Mouse (Mus musculus) forebrain, embryonic 11.5 days (tissue): ENCODE measurements around the gene Ttc7. TPM values are rescaled to one million over a fixed set of nuclear protein-coding genes. Genes with fewer than 3 reads are reported as not detected.
A peak's percentile ranks its signal among the peaks of the same experiment; 100 is the strongest.

Experiments
- ATAC-seq: fragments of 200-750 bp; cut with Nextera tagmentation; replicated peaks from 2 replicates; pipeline ENCODE4 v1.8.0; 2017; ENCODE audit warnings: moderate TSS enrichment; ENCODE audit not compliant: low FRiP score
- DNase-seq: peaks from one replicate; pipeline ENCODE4 v3.0.0-alpha.2; 2017; ENCODE audit warnings: low spot score
- H3K27ac ChIP-seq: fragments of 300-500 bp; sonication (generic); 2 replicates; pipeline ENCODE4 v1.5.1; 2014; ENCODE audit warnings: low read depth, low read length
- H3K27me3 ChIP-seq: fragments of 300-500 bp; sonication (generic); 2 replicates; pipeline ENCODE4 v1.6.1; 2014; ENCODE audit warnings: mild to moderate bottlenecking, low read length, mixed read lengths; ENCODE audit not compliant: control insufficient read depth, insufficient read depth
- H3K36me3 ChIP-seq: fragments of 300-500 bp; sonication (generic); 2 replicates; pipeline ENCODE4 v1.6.1; 2014; ENCODE audit warnings: mild to moderate bottlenecking, low read length, moderate library complexity, mixed read lengths; ENCODE audit not compliant: control insufficient read depth, insufficient read depth
- H3K4me1 ChIP-seq: fragments of 300-500 bp; sonication (generic); replicated peaks from 2 replicates; pipeline ENCODE4 v1.6.1; 2014; ENCODE audit warnings: low read length, mixed read lengths; ENCODE audit not compliant: control insufficient read depth, insufficient read depth
- H3K4me2 ChIP-seq: fragments of 300-500 bp; sonication (generic); 2 replicates; pipeline ENCODE4 v1.6.1; 2014; ENCODE audit warnings: low read depth, mild to moderate bottlenecking, low read length, moderate library complexity, mixed read lengths; ENCODE audit not compliant: severe bottlenecking
- H3K4me3 ChIP-seq: fragments of 300-500 bp; sonication (generic); 2 replicates; pipeline ENCODE4 v1.5.1; 2014; ENCODE audit warnings: low read depth, low read length
- H3K9ac ChIP-seq: fragments of 300-500 bp; sonication (generic); 2 replicates; pipeline ENCODE4 v1.6.1; 2014; ENCODE audit warnings: low read length
- H3K9me3 ChIP-seq: fragments of 300-500 bp; sonication (generic); 2 replicates; pipeline ENCODE4 v1.6.1; 2016; ENCODE audit warnings: low read length, mixed read lengths; ENCODE audit not compliant: control insufficient read depth
- whole genome bisulfite sequencing: fragments of 180-500 bp; shearing (Covaris S2); extraction: QIAGEN DNeasy Blood & Tissue Kit; methylation state at CpG from one replicate; pipeline ENCODE4 v1.1.7; 2014; 5-methylcytosine and 5-hydroxymethylcytosine counted together
- polyA plus RNA-seq: library from polyadenylated mRNA; unstranded; fragments of >200 nt; fragmentation: Nextera tagmentation; extraction: Ambion mirVana; gene quantifications from 2 replicates; pipeline ENCODE4 v1.2.1, GENCODE M21; 2014

The Ttc7 gene
- polyA plus RNA-seq, 1 experiment from 2014 or later, result 4.2 TPM

GRCm38 (mm10) chr17:87326987-87327386 is 44.3 kb downstream of the Ttc7 start:
- 12% methylated on average over 6 of the region's 6 CpGs for WGBS
- Histone ChIP-seq H3K27ac (peak overlapping the region; percentile 37; the same call in 1 of the 2 replicates), H3K4me3 (no peak overlapping the region), H3K36me3 (no peaks in the 10 kb centered on the region), H3K9me3 (no peaks in the 10 kb centered on the region; the same call in 1 of the 2 replicates), H3K4me1 (peaks cover 24% of the 10 kb centered on the region), H3K4me2 (no peak overlapping the region), H3K9ac (peak overlapping the region; percentile 12), H3K27me3 (no peaks in the 10 kb centered on the region)
- DNase-seq (peak; percentile 79), ATAC-seq (peak; percentile 71)

- no peak overlapping the region for H3K4me3 ChIP-seq
- DNase-seq (no peak), ATAC-seq (no peak)
- peak overlapping the region; percentile 8; the same call in 1 of the 2 replicates for H3K9ac ChIP-seq
- WGBS, result 81% methylated on average over 8 of the region's 8 CpGs
- H3K27me3 ChIP-seq, result no peaks in the 10 kb centered on the region
- no peaks in the 10 kb centered on the region for H3K36me3 ChIP-seq
- no peaks in the 10 kb centered on the region for H3K9me3 ChIP-seq
- H3K4me1 ChIP-seq, result peaks cover 24% of the 10 kb centered on the region
- H3K27ac ChIP-seq, result peak overlapping the region; percentile 37; the same call in 1 of the 2 replicates
- no peak overlapping the region for H3K4me2 ChIP-seq
Observed at GRCm38 (mm10) chr17:87327645-87328044, 45.0 kb downstream of the Ttc7 start.

GRCm38 (mm10) chr17:87328177-87328768 is 45.6 kb downstream of the Ttc7 start:
- no peak overlapping the region for H3K4me2 ChIP-seq
- no peak overlapping the region for H3K4me3 ChIP-seq
- no peaks in the 10 kb centered on the region for H3K9me3 ChIP-seq
- ATAC-seq, result no peak
- WGBS, result 66% methylated on average over 8 of the region's 9 CpGs
- no peaks in the 10 kb centered on the region for H3K36me3 ChIP-seq
- no peak overlapping the region for H3K9ac ChIP-seq
- no peak overlapping the region for H3K27ac ChIP-seq
- H3K27me3 ChIP-seq, result no peaks in the 10 kb centered on the region
- peaks cover 24% of the 10 kb centered on the region for H3K4me1 ChIP-seq
- no peak for DNase-seq

DNA sequence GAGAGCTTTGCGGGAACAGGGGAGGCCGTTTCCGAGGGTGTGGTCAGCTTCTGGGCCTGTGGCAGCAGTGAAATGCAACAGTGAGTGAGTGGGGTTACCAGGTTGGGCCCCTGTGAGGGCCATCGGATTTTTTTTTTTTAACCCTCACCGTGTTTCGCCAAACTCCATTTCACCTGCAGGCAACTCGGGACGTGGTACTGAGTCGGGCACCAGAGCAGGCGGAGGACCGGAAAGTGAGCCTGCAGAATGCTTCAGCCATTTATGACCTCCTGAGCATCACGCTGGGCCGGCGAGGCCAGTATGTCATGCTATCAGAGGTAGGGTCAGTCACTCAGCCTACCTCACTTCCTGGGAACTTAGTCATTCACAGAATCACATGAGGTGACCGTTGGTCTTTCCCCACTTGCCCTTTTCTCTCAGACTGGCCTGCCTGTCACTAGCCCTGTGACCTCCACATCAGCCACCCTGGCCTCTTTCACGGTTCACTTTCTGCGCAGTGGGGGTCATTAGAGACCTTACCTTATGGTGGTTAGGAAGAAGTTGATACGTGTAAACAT is 46.5 kb downstream of the Ttc7 start:
- Histone ChIP-seq H3K4me2 (no peak overlapping the region), H3K9me3 (no peaks in the 10 kb centered on the region), H3K27me3 (no peaks in the 10 kb centered on the region), H3K27ac (no peak overlapping the region), H3K4me3 (no peak overlapping the region), H3K4me1 (peaks cover 24% of the 10 kb centered on the region), H3K9ac (no peak overlapping the region), H3K36me3 (no peaks in the 10 kb centered on the region)
- WGBS, result 87% methylated on average over 18 of the region's 18 CpGs
- ATAC-seq (no peak), DNase-seq (no peak)

DNA sequence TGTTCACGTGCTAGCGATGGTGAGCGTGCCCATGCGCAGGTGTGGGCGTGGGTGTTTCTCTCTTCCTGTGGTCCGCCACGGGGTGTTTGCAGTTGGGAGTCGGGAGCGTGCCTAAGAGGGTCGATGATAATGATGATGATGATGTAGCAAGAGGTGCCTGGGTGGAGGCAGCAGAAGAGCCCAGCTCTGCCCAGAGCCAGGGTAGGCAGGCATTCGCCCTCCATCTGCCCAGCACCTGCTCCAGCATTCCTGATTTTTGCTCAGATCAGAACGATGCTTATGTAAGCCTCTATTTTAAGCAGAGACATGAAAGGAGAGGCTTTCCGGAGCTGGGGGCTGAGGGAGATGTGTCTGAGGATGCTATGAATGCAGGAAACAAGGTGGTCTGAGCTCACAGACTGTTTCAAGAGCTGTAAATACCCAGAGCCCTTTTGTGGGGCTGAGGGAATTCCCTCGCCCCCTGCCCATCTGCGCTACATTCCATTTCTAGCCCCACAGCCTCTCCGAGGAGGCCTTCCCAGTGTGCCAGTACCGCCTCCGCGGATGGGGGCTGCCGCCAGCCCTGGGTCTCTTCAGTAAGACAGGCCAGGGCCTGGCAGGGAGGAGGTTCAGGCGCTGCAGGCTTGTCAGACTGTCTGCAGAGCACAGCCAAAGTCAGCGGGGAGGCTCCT is 47.7 kb downstream of the Ttc7 start:
- H3K27me3 ChIP-seq, result no peaks in the 10 kb centered on the region
- DNase-seq (peak; percentile 57), ATAC-seq (peak; percentile 50)
- no peaks in the 10 kb centered on the region for H3K36me3 ChIP-seq
- H3K9ac ChIP-seq, result peak overlapping the region; percentile 25; the same call in 1 of the 2 replicates
- 34% methylated on average over 22 of the region's 22 CpGs for WGBS
- peak overlapping the region; percentile 5 for H3K27ac ChIP-seq
- H3K4me1 ChIP-seq, result peaks cover 24% of the 10 kb centered on the region
- peak overlapping the region; percentile 38 for H3K4me2 ChIP-seq
- no peaks in the 10 kb centered on the region for H3K9me3 ChIP-seq
- no peak overlapping the region for H3K4me3 ChIP-seq

DNA sequence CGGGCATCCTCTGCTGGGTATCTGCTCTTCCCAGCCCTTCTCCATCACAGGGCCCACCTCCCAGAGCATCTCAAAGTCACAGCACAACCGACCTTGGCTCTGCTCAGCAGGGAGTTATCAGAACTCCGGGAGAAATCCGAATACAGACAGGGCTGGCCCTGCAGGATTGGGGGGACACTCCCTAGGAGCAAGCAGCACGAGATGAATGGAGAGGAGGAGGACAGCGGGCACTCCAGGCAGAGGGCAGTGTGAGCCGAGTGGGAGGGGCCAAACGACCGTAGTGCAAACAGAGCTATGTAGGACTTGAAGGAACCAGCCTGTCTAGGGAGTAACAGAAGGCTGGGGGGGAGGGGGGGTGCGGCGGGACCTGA is 48.2 kb downstream of the Ttc7 start:
- Histone ChIP-seq H3K4me2 (peak overlapping the region; percentile 38), H3K27me3 (no peaks in the 10 kb centered on the region), H3K9ac (peak overlapping the region; percentile 25; the same call in 1 of the 2 replicates), H3K4me3 (no peak overlapping the region), H3K4me1 (peaks cover 24% of the 10 kb centered on the region), H3K36me3 (no peaks in the 10 kb centered on the region), H3K27ac (peak overlapping the region; percentile 5), H3K9me3 (no peaks in the 10 kb centered on the region)
- ATAC-seq, result peak; percentile 47; the same call in 1 of the 2 replicates
- under 1% methylated on average over 11 of the region's 11 CpGs for WGBS
- peak; percentile 75 for DNase-seq

- peak overlapping the region; percentile 38; the same call in 1 of the 2 replicates for H3K4me2 ChIP-seq
- DNase-seq (no peak), ATAC-seq (no peak; the same call in 1 of the 2 replicates)
- WGBS, result 53% methylated on average over 11 of the region's 11 CpGs
- no peak overlapping the region for H3K27ac ChIP-seq
- peaks cover 19% of the 10 kb centered on the region for H3K4me1 ChIP-seq
- H3K36me3 ChIP-seq, result no peaks in the 10 kb centered on the region
- no peak overlapping the region for H3K9ac ChIP-seq
- no peaks in the 10 kb centered on the region for H3K9me3 ChIP-seq
- no peaks in the 10 kb centered on the region for H3K27me3 ChIP-seq
- H3K4me3 ChIP-seq, result no peak overlapping the region
Observed at GRCm38 (mm10) chr17:87331336-87332141, 48.9 kb downstream of the Ttc7 start.

DNA sequence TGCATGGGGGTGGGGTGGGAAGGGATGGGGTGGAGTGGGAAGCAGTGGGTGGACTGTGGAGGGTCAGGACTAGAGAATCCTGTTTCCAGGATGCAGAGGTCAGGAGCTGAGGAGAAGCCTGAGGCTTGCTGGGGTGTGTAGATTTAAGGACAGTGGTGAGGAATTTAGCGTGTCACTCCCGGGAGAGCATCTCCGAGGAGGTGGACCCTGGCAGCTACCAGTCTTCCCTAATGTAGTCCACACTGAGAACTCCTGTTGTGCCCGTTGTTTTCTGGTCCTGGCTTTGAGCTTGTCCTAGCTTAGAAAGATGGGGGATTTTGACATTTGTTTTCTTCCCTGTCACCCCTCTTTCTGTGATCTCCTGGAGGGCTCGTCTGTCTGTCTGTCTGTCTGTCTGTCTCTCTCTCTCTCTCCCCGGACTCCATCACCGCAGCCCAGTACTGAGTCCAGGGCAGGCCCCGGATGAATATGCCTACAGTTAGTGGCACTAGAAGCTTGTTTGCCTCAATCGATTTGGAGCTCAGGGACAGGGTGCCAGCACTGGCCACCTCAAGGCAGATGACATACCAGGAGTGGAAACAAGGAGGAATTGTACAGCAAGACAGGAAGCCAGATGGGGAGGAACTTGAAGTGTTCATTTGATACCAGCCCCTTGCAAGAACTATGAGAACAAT is 49.6 kb downstream of the Ttc7 start:
- no peak overlapping the region for H3K27ac ChIP-seq
- DNase-seq (no peak), ATAC-seq (peak; percentile 22; the same call in 1 of the 2 replicates)
- no peaks in the 10 kb centered on the region for H3K36me3 ChIP-seq
- no peak overlapping the region for H3K4me3 ChIP-seq
- peaks cover 13% of the 10 kb centered on the region for H3K4me1 ChIP-seq
- no peak overlapping the region for H3K4me2 ChIP-seq
- WGBS, result 82% methylated on average over 9 of the region's 9 CpGs
- no peaks in the 10 kb centered on the region for H3K9me3 ChIP-seq
- H3K9ac ChIP-seq, result no peak overlapping the region
- H3K27me3 ChIP-seq, result no peaks in the 10 kb centered on the region
